8 mouse cellular contexts compared by ENCODE assay signal in the genomic region with DNA sequence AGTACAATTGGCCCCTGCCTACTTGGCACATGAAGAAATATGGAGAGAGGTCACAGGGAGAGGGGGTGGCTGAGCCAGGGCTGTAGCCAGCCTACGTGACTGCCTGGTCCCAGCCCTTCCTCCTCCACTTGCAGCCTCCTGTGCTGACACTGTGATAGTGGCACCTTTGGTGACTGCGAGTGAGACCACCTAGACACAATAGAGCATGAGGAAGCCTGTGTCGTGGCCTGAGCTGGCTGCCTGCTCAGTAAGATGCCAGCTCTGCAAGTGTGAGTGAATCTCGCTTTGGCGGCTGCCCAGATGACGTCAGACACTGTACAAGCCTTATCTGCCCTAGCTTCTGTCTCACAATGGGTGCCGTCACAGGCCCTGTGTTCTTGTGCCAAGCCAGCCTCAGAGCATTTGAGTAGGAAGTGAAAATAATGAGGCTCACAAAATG. TPM values are rescaled to one million over a fixed set of nuclear protein-coding genes. Genes with fewer than 3 reads are reported as not detected.
DNase-seq lines count a peak whose midpoint lies in the region; ATAC-seq lines count a peak whose summit lies in the region.

No protein-coding gene starts in this region.

- H3K9me3 ChIP-seq in hindbrain, embryonic 13.5 days = no peaks in the 10 kb centered on the region
- H3K9me3 ChIP-seq in hindbrain, embryonic 12.5 days (replicated peaks) = no peaks in the 10 kb centered on the region

- peak; percentile 79 for ATAC-seq in hindbrain, embryonic 13.5 days (ENCODE audit: low FRiP score)
- no peak for ATAC-seq in hindbrain, embryonic 12.5 days (ENCODE audit: low FRiP score)
- ATAC-seq in monocyte, adult 5-6 weeks (replicated peaks; ENCODE audit: insufficient number of reproducible peaks, low FRiP score, low TSS enrichment, poor library complexity, severe bottlenecking) = 0 out of 2 replicates have a peak, but pooled peaks have one; percentile 14

- no peak overlapping the region for H3K4me2 ChIP-seq in hindbrain, embryonic 13.5 days
- H3K4me2 ChIP-seq in hindbrain, embryonic 12.5 days (replicated peaks) = no peak overlapping the region

- H3K4me3 ChIP-seq in hindbrain, embryonic 13.5 days = no peak overlapping the region
- no peak overlapping the region for H3K4me3 ChIP-seq in hindbrain, embryonic 12.5 days

- H3K27me3 ChIP-seq in hindbrain, embryonic 13.5 days = no peaks in the 10 kb centered on the region
- no peaks in the 10 kb centered on the region for H3K27me3 ChIP-seq in hindbrain, embryonic 12.5 days

- no peaks in the 10 kb centered on the region for H3K36me3 ChIP-seq in hindbrain, embryonic 13.5 days
- no peaks in the 10 kb centered on the region for H3K36me3 ChIP-seq in hindbrain, embryonic 12.5 days

- DNase-seq in cerebellum, adult 9-10 months = peak; percentile 83
- DNase-seq in gastrocnemius, postnatal 36 days = peak; percentile 62 to 65
- DNase-seq in kidney, adult 8-10 months = peak; percentile 63 to 70
- peak; percentile 69 to 77 for DNase-seq in left cerebral cortex, postnatal 36 days (ENCODE audit: low spot score in 2 of 2)
- DNase-seq in testis, postnatal 10 days (ENCODE audit: low spot score) = peak; percentile 87

- peaks cover 12% of the 10 kb centered on the region for H3K4me1 ChIP-seq in hindbrain, embryonic 13.5 days (replicated peaks)
- no peaks in the 10 kb centered on the region for H3K4me1 ChIP-seq in hindbrain, embryonic 12.5 days

- WGBS in hindbrain, embryonic 13.5 days = 63% methylated on average over 7 of the region's 7 CpGs
- 83% methylated on average over 7 of the region's 7 CpGs for WGBS in hindbrain, embryonic 12.5 days

- intact Hi-C loops in gastrocnemius, postnatal 36 days (cut with DNase I) = no loop called here
- intact Hi-C loops in left cerebral cortex, postnatal 36 days (cut with DNase I) = no loop called here

- no peak overlapping the region for H3K9ac ChIP-seq in hindbrain, embryonic 13.5 days
- H3K9ac ChIP-seq in hindbrain, embryonic 12.5 days = no peak overlapping the region

- H3K27ac ChIP-seq in hindbrain, embryonic 13.5 days = 0 out of 2 replicates have a peak overlapping the region, but pooled peaks have one; percentile 48
- H3K27ac ChIP-seq in hindbrain, embryonic 12.5 days = no peak overlapping the region

RNA-seq across cellular contexts. Expression of a gene that starts 18.5 kb away (rescaled TPM):
- 5.0 and 5.4 TPM in 2 replicates for polyA plus RNA-seq in hindbrain, embryonic 13.5 days (2015; fragmentation: Nextera tagmentation; extraction: Ambion mirVana)
- polyA plus RNA-seq in hindbrain, embryonic 12.5 days (2016; fragmentation: Nextera tagmentation; extraction: Ambion mirVana) = 4.9 and 5.7 TPM in 2 replicates
- 1 to 10 TPM; 5.3 to 6.1 TPM for total RNA-seq in gastrocnemius, postnatal 36 days (2021)
- total RNA-seq in left cerebral cortex, postnatal 36 days (2021) = 1 to 10 TPM; 2.0 to 2.1 TPM
- total RNA-seq in monocyte, adult 5-6 weeks (2017) = not detected in 3 replicates

RNA-seq across cellular contexts. Expression of a gene that starts 22.8 kb away (rescaled TPM):
- 2.4 and 3.1 TPM in 2 replicates for polyA plus RNA-seq in hindbrain, embryonic 13.5 days (2015; fragmentation: Nextera tagmentation; extraction: Ambion mirVana)
- polyA plus RNA-seq in hindbrain, embryonic 12.5 days (2016; fragmentation: Nextera tagmentation; extraction: Ambion mirVana) = 3.1 and 3.8 TPM in 2 replicates
- total RNA-seq in gastrocnemius, postnatal 36 days (2021) = 1 to 10 TPM; 3.3 to 5.2 TPM
- 1 to 10 TPM; 8.8 to 9.5 TPM for total RNA-seq in left cerebral cortex, postnatal 36 days (2021)
- total RNA-seq in monocyte, adult 5-6 weeks (2017) = 0.29 to 2.2 TPM (median 1.1 TPM) in 3 replicates

RNA-seq across cellular contexts. Expression of a gene that starts 47.0 kb away (rescaled TPM):
- polyA plus RNA-seq in hindbrain, embryonic 13.5 days (2015; fragmentation: Nextera tagmentation; extraction: Ambion mirVana) = 1.8 and 1.9 TPM in 2 replicates
- 2.1 and 2.2 TPM in 2 replicates for polyA plus RNA-seq in hindbrain, embryonic 12.5 days (2016; fragmentation: Nextera tagmentation; extraction: Ambion mirVana)
- total RNA-seq in gastrocnemius, postnatal 36 days (2021) = under 1 TPM; 0.17 to 0.31 TPM
- under 1 TPM; 0.57 to 0.67 TPM for total RNA-seq in left cerebral cortex, postnatal 36 days (2021)
- total RNA-seq in monocyte, adult 5-6 weeks (2017) = 0.68 to 1.2 TPM (median 0.95 TPM) in 3 replicates

RNA-seq across cellular contexts. Expression of a gene that starts 54.8 kb away (rescaled TPM):
- 135 TPM in 2 replicates for polyA plus RNA-seq in hindbrain, embryonic 13.5 days (2015; fragmentation: Nextera tagmentation; extraction: Ambion mirVana)
- polyA plus RNA-seq in hindbrain, embryonic 12.5 days (2016; fragmentation: Nextera tagmentation; extraction: Ambion mirVana) = 127 and 129 TPM in 2 replicates
- total RNA-seq in gastrocnemius, postnatal 36 days (2021) = 100 to 1,000 TPM in 1 of 2 experiments, 10 to 100 TPM in 1; 94.7 to 101 TPM
- 100 to 1,000 TPM in 1 of 2 experiments, 10 to 100 TPM in 1; 98.6 to 106 TPM for total RNA-seq in left cerebral cortex, postnatal 36 days (2021)
- total RNA-seq in monocyte, adult 5-6 weeks (2017) = 82.4 to 119 TPM (median 91.7 TPM) in 3 replicates

RNA-seq across cellular contexts. Expression of a gene that starts 55.1 kb away (rescaled TPM):
- 721 and 760 TPM in 2 replicates for polyA plus RNA-seq in hindbrain, embryonic 13.5 days (2015; fragmentation: Nextera tagmentation; extraction: Ambion mirVana)
- 899 and 939 TPM in 2 replicates for polyA plus RNA-seq in hindbrain, embryonic 12.5 days (2016; fragmentation: Nextera tagmentation; extraction: Ambion mirVana)
- total RNA-seq in gastrocnemius, postnatal 36 days (2021) = 100 to 1,000 TPM; 216 to 254 TPM
- total RNA-seq in left cerebral cortex, postnatal 36 days (2021) = 100 to 1,000 TPM; 224 to 255 TPM
- total RNA-seq in monocyte, adult 5-6 weeks (2017) = 398 to 553 TPM (median 528 TPM) in 3 replicates
